Mouse (Mus musculus): ENCODE measurements at regions not wholly inside any gene's neighbourhood (a gene's known extent, or its start where the extent isn't known, plus 50 kb on each side); places are given as distances from the start of the nearest gene placed in this dataset.

DNA sequence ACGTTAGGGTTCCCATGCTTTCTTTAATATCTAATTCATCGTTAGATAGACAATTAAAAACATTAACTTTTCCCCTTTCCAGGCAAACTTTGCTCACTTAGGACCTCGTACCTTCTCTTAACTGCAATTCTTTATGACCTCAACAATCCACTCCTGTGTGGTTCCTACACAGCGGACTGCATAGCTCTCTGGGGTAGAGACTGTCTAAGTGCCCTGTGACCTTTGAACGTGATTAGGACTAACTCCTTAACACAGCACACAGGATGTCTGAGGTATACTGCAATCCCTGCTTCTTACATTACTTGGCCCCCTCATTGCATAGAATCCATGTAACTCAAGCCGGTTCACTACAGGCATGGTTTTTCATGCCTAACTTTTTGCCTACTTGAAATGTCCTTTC, 190.4 kb downstream of the Gm45692 start:
- TF ChIP-seq CTCF (IDR thresholded peaks at IDR 0.05; ENCODE audit: control insufficient read depth, insufficient read depth, insufficient read length) (no peak), CEBPB (IDR thresholded peaks at IDR 0.05; ENCODE audit: low read depth) (no peak), MYOG (IDR thresholded peaks at IDR 0.05; ENCODE audit: control insufficient read depth, extremely low read depth, insufficient read length) (no peak), MYOD1 (IDR thresholded peaks at IDR 0.05; ENCODE audit: control insufficient read depth, insufficient read length, low read depth) (no peak), MAX (IDR thresholded peaks at IDR 0.05) (no peak), USF1 (IDR thresholded peaks at IDR 0.05; ENCODE audit: low read depth) (no peak)

All from C2C12 (cell line).